Mouse (Mus musculus): ENCODE results near the gene Zfp53. TPM values are rescaled to one million over a fixed set of nuclear protein-coding genes. Genes with fewer than 3 reads are reported as not detected.

Gene Zfp53
- total RNA-seq (2023): 10 to 100 TPM; 11.8 to 18.1 TPM

DNA sequence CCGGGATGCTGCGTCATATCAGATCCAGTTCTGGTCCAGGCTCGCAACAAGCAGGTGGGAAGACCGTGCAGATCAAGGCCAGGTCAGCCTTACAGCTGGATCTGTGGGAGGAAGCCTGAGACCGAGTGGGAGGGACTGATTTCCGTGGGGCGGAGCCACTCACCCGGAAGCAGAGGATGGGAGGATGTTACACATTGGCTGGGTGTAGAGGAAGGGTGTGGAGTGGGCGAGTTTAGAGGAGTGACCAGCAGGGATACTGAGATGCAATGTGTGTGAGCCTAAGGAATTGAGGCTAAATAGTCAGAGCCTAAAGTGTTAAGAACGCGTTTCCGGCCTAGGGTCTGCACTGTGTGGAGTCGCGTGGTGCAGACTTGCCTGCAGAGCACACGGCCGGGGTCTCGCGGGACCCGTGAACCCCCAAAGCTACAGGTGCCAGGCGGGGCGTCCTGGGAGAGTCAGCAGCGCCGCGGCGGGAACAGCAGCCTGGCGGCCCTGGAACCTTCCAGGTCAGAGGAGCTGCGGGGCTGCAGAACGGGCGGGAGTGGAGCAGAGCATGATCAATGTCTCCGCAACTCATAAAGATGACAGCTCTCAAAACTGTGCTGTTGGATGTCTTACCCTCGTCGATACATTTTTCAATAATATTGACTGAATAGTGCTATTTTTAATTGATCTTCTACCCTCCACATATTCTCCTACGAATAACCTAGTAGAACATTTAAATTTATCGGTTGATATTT is at the start of gene Zfp53:
Gene Zfp53 (plus strand): TSS at position 239 of the 740 bp plus-strand sequence.

DNA sequence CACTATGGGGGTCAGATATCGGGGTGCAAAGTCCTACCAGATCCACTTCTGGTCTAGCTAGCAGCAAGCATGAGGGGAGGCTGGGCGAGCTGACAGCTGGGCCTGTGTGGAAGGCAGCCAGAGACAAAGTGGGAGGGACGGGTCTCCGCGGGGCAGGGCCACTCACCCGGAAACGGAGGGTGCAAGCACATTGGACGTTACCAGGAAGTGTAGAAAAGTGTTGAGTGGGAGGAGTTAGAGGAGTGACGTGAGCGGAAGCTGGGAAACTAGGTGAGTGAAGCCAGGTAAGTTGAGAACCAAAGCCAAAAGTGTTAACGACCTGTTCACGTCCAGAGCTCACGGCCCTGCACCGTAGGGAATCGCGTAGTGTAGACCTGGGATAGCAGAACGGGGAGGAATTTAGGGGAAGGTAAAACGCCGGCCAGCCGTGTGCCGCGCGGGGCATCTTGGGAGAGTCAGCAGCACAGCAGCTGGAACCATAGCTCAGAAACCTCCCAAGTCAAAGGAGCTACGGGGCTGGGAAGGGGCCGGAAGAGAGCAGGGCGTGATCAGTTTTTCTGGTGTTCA is 38.6 kb upstream of the Zfp53 start, which contains the start of gene Zfp51:
Gene Zfp51 (plus strand): TSS at position 237 of the 567 bp plus-strand sequence.

DNA sequence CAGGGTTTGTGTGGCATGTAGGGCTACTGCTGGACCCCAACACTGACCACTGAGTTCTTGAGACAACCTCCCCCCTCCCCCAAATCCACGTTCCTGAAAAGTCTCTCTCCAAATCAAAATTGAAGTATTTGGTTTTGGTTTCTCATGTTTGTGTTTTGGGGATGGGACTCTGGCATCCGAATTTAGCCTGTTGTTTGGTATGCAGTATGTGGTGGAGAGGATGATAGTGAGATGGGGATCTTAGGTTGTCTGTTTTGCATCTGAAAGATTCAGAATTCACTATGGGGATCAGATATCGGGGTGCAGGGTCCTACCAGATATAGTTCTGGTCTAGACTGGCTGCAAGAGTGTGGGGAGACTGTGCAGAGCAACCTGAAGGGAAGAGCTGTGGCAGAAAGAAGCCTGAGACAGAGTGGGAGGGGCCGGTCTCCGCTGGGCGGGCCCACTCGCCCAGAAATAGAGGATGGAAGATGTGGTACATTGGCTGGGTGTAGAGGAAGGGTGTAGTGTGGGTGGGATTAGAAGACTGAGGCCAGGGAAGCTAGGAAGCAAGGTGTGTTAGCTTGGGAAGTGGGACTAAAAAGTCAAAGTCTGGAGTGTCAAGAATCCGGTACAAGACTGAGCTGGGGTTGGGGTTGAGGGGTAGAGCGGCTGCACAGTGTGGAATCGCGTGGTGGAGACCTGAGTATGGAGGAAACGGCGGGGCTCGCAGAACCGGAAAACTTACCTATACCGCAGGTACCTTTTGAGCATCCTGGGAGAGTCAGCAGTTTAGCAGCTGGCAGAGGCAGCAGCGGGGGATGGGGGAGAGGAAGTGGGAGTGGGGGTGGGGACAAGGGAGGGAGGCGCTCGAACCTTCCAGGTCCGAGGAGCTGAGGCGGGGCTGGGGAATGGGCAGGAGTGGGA is 46.6 kb downstream of the Zfp53 start, which contains the start of gene Zfp52:
Gene Zfp52 (plus strand): TSS at position 444 of the 906 bp plus-strand sequence.

Other genes starting within 250 kb of the Zfp53 start
- not detected for gene Vmn1r235, start 232.6 kb upstream of the Zfp53 start, total RNA-seq (2023)
- not detected for gene Vmn1r236, start 206.1 kb upstream of the Zfp53 start, total RNA-seq (2023)
- not detected for gene Vmn1r237, start 177.1 kb upstream of the Zfp53 start, total RNA-seq (2023)
- gene Zfp677, start 105.2 kb upstream of the Zfp53 start, total RNA-seq (2023): 1 to 10 TPM; 3.7 to 5.6 TPM
- 1 to 10 TPM; 2.5 to 4.0 TPM for gene Zfp54, start 65.8 kb upstream of the Zfp53 start, total RNA-seq (2023)
- 10 to 100 TPM; 13.3 to 15.6 TPM for gene Zfp51, start 38.6 kb upstream of the Zfp53 start, total RNA-seq (2023)
- 10 to 100 TPM; 18.5 to 21.7 TPM for gene Zfp52, start 46.5 kb downstream of the Zfp53 start, total RNA-seq (2023)
- gene Zfp948, start 78.0 kb downstream of the Zfp53 start, total RNA-seq (2023): 1 to 10 TPM; 2.2 to 2.9 TPM
- 10 to 100 TPM; 10.3 to 11.1 TPM for gene Zfp983, start 161.6 kb downstream of the Zfp53 start, total RNA-seq (2023)
- 10 to 100 TPM in 1 of 2 experiments, 1 to 10 TPM in 1; 6.7 to 13.1 TPM for gene Gm10226, start 202.9 kb downstream of the Zfp53 start, total RNA-seq (2023)
- 1 to 10 TPM; 3.8 TPM for gene Zfp760, start 218.7 kb downstream of the Zfp53 start, total RNA-seq (2023)
- gene Zfp229, start 241.8 kb downstream of the Zfp53 start, total RNA-seq (2023): 1 to 10 TPM; 3.1 to 6.4 TPM